Mouse (Mus musculus) midbrain, embryonic 13.5 days (tissue): ENCODE measurements around the gene 4930432K21Rik. TPM values are rescaled to one million over a fixed set of nuclear protein-coding genes. Genes with fewer than 3 reads are reported as not detected.

Experiments used
- ATAC-seq: fragments of 200-750 bp; cut with Nextera tagmentation; 2 replicates; pipeline ENCODE4 v1.8.0; 2017; ENCODE audit warnings: mild to moderate bottlenecking, moderate TSS enrichment, moderate library complexity
- H3K27ac ChIP-seq: fragments of 300-500 bp; sonication (generic); 2 replicates; pipeline ENCODE4 v1.5.1; 2015; ENCODE audit warnings: inconsistent platforms, mild to moderate bottlenecking, moderate library complexity
- H3K27me3 ChIP-seq: fragments of 300-500 bp; sonication (generic); 2 replicates; pipeline ENCODE4 v1.6.1; 2015; ENCODE audit warnings: mild to moderate bottlenecking, inconsistent platforms
- H3K36me3 ChIP-seq: fragments of 300-500 bp; sonication (generic); 2 replicates; pipeline ENCODE4 v1.6.1; 2015; ENCODE audit warnings: mild to moderate bottlenecking, inconsistent platforms
- H3K4me1 ChIP-seq: fragments of 300-500 bp; sonication (generic); replicated peaks from 2 replicates; pipeline ENCODE4 v1.6.1; 2015; ENCODE audit warnings: inconsistent platforms
- H3K4me2 ChIP-seq: fragments of 300-500 bp; sonication (generic); replicated peaks from 2 replicates; pipeline ENCODE4 v1.6.1; 2015; ENCODE audit warnings: moderate library complexity, mild to moderate bottlenecking, inconsistent platforms
- H3K4me3 ChIP-seq: fragments of 300-500 bp; sonication (generic); replicated peaks from 2 replicates; pipeline ENCODE4 v1.5.1; 2015; ENCODE audit warnings: mild to moderate bottlenecking, inconsistent platforms
- H3K9ac ChIP-seq: fragments of 300-500 bp; sonication (generic); replicated peaks from 2 replicates; pipeline ENCODE4 v1.6.1; 2015; ENCODE audit warnings: mild to moderate bottlenecking, inconsistent platforms
- H3K9me3 ChIP-seq: fragments of 300-500 bp; sonication (generic); 2 replicates; pipeline ENCODE4 v1.6.1; 2016; ENCODE audit warnings: mild to moderate bottlenecking, inconsistent platforms
- WGBS: fragments of 180-500 bp; shearing (Covaris S2); methylation state at CpG from one replicate; pipeline ENCODE4 v1.1.7; 2015; 5-methylcytosine and 5-hydroxymethylcytosine counted together
- polyA plus RNA-seq: library from polyadenylated mRNA; unstranded; fragments of >200 nt; fragmentation: Nextera tagmentation; extraction: Ambion mirVana; gene quantifications from 2 replicates; pipeline ENCODE4 v1.2.1, GENCODE M21; 2015

The 4930432K21Rik gene
- 2.3 and 2.7 TPM in 2 replicates for polyA plus RNA-seq

DNA sequence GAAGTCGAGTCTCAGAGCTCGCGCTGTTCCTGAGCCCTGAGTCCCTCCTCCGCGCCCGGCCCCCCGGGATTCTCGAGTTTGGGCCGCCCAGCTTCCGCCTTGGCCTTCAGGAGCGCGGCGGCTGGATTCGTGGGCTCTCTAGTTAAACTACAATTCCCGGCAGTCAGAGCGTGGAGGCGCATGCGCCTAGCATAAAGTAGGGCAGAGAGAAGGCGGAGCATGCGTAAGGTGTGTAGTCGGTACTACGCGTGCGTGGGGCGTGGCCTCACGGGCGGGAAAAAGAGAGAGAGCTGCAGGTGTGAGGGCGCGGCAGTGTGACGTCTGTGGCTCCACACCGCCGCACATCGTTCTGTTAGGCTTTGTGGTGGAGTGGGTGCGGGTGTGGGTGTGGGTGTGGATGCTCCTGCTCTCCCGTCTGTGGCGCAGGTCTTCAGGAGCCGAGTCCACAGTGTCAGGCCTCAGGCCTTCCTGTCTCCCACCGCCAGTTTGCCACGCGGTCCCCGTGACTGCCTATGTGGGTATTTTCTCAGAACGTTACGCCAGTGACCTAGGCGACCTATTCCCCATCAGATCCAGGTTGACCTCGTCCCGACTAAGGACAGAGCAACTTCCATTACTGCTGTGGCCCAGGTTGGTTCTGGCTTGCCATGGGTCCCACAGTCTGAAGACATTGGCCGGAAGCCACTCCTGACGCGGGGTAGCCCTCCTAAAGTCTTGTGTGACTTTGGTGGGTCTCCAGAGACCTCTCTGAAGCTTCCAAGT lies at the start of gene 4930432K21Rik, which contains the start of gene Cc2d1a:
4930432K21Rik (plus strand) TSS at position 257 of the 762 bp plus-strand sequence.
Cc2d1a (minus strand) TSS at position 168 of the 762 bp plus-strand sequence.
- peak within 1 kb of the TSS; percentile 77 for H3K4me3 ChIP-seq
- H3K36me3 ChIP-seq, result peaks cover 25% of the 10 kb centered on the region
- peaks cover 25% of the 10 kb centered on the region for H3K4me1 ChIP-seq
- no peaks in the 10 kb centered on the region for H3K27me3 ChIP-seq
- no peaks in the 10 kb centered on the region for H3K9me3 ChIP-seq
- H3K27ac ChIP-seq, result no peak within 1 kb of the TSS
- H3K4me2 ChIP-seq, result peak within 1 kb of the TSS; percentile 93
- H3K9ac ChIP-seq, result peak within 1 kb of the TSS; percentile 87
- peak; percentile 95 for ATAC-seq
- whole genome bisulfite sequencing, result 16% methylated on average over 49 of the region's 49 CpGs

DNA sequence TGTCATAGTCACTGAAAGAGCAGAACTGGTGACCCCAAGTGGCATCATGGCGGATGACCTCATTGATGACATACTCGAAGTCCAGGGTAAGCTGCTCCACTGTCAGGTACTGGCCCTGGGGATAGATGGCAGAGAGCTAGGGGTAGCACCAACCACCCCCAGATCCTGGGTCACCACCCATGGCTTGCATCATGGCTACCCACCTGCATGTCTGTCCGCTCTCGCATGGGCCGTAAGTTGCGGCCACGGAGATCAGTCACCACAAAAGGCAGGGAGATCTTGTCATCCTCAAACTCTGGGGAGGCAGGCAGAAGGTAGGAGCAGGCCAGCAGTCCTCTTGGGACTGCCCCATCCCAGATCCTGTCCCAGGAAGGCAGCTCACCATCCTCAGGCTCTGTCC lies 49.4 kb upstream of the 4930432K21Rik start:
- H3K4me3 ChIP-seq, result no peak overlapping the region
- H3K36me3 ChIP-seq, result peaks cover 87% of the 10 kb centered on the region
- no peak overlapping the region for H3K9ac ChIP-seq
- H3K27ac ChIP-seq, result no peak overlapping the region
- H3K27me3 ChIP-seq, result no peaks in the 10 kb centered on the region
- no peak for ATAC-seq
- H3K9me3 ChIP-seq, result no peaks in the 10 kb centered on the region
- H3K4me1 ChIP-seq, result peaks cover 23% of the 10 kb centered on the region
- WGBS, result 93% methylated on average over 7 of the region's 7 CpGs
- H3K4me2 ChIP-seq, result no peak overlapping the region

DNA sequence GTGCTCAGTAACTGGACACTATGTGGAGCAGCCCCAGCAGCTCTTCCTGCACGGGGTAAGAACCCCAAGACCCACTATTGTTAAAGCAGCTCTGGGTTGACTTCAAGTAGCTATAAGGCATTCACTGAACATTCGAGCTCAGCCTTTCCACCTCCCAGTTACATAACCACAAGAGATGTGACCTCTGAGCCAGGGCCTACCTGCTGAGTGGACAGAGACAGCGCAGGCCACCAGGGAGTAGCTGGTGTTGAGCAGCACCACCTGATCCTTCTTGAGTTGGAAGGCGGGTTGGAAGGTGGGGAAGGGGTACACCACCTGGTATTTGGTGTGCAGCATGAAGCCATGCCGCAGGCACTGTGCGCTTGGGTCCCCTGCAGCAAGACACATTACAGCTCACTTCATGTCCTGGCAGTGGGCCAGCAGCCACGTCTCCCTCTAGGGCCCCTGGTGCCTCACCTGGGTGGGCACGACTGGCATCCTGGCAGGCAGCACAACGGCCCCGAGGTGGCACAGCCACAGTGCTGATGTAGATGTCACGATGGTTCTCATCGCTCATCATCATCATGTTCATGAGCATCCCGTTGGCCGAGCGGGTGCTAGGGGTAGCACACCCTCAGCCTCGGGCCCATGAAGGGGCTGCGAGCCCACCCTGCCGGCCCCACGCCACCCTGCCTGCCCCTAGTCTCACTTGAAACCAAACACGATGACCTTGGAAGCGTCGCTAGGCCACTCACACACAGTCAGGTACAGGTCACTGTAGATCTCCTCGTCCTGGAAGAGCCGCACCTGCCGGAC lies 46.2 kb upstream of the 4930432K21Rik start:
- no peak overlapping the region for H3K4me3 ChIP-seq
- no peak overlapping the region for H3K4me2 ChIP-seq
- WGBS, result 95% methylated on average over 25 of the region's 25 CpGs
- peak overlapping the region; percentile 84; the same call in 1 of the 2 replicates for H3K9ac ChIP-seq
- H3K27ac ChIP-seq, result no peak overlapping the region
- peaks cover 55% of the 10 kb centered on the region for H3K36me3 ChIP-seq
- no peak for ATAC-seq
- H3K4me1 ChIP-seq, result peaks cover 37% of the 10 kb centered on the region
- no peaks in the 10 kb centered on the region for H3K27me3 ChIP-seq
- H3K9me3 ChIP-seq, result no peaks in the 10 kb centered on the region

DNA sequence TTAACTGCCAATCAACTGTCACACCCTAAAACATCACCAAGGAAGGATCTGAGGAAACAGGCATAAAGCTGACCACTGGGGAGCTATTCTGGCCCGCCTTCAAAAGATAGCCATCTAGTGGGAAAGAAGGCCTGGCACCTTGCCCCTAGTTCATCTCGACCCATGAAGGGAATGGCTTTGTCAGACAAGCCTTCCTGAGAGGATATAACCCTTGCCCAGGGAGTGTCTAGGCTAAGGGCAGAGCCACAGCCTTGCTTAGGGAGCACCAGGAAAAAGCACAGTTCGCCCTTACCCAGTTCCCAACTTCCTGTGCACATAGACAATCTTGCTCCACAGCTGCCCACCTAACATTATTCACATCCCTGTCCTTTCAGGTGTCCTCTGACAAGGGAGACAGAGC lies 44.2 kb upstream of the 4930432K21Rik start:
- H3K4me2 ChIP-seq, result peak overlapping the region; percentile 90
- ATAC-seq, result no peak
- H3K4me3 ChIP-seq, result peak overlapping the region; percentile 64
- peaks cover 37% of the 10 kb centered on the region for H3K4me1 ChIP-seq
- no peaks in the 10 kb centered on the region for H3K9me3 ChIP-seq
- no peaks in the 10 kb centered on the region for H3K27me3 ChIP-seq
- peak overlapping the region; percentile 94 for H3K27ac ChIP-seq
- H3K9ac ChIP-seq, result peak overlapping the region; percentile 84
- 46% methylated on average over 3 of the region's 3 CpGs for WGBS
- peaks cover 36% of the 10 kb centered on the region for H3K36me3 ChIP-seq

DNA sequence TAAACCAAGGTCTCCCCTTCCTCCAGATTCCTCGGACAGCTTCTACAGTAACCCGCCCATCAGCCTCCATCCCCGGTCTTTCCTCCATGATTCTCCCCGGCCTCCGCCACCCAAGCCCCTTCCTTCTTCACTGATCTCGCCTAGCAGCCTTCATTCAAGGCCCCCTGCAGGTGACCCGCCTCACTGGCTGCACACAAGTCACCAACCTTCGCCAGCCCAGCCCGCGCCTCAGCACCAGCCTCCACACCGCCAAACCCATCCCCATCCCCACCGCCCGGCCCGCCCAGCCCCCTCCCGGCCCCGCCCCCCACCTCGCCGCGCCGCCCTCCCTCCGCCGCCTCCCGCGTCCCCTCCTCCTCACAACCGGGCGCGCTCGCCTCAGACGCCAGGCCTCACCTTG lies 43.6 kb upstream of the 4930432K21Rik start:
- peak overlapping the region; percentile 90 for H3K4me2 ChIP-seq
- peak overlapping the region; percentile 84 for H3K9ac ChIP-seq
- peaks cover 30% of the 10 kb centered on the region for H3K36me3 ChIP-seq
- peak overlapping the region; percentile 64 for H3K4me3 ChIP-seq
- no peaks in the 10 kb centered on the region for H3K27me3 ChIP-seq
- peak overlapping the region; percentile 94 for H3K27ac ChIP-seq
- H3K9me3 ChIP-seq, result no peaks in the 10 kb centered on the region
- 0% methylated on average over 22 of the region's 29 CpGs for WGBS
- H3K4me1 ChIP-seq, result peaks cover 37% of the 10 kb centered on the region
- peak; percentile 85 for ATAC-seq

DNA sequence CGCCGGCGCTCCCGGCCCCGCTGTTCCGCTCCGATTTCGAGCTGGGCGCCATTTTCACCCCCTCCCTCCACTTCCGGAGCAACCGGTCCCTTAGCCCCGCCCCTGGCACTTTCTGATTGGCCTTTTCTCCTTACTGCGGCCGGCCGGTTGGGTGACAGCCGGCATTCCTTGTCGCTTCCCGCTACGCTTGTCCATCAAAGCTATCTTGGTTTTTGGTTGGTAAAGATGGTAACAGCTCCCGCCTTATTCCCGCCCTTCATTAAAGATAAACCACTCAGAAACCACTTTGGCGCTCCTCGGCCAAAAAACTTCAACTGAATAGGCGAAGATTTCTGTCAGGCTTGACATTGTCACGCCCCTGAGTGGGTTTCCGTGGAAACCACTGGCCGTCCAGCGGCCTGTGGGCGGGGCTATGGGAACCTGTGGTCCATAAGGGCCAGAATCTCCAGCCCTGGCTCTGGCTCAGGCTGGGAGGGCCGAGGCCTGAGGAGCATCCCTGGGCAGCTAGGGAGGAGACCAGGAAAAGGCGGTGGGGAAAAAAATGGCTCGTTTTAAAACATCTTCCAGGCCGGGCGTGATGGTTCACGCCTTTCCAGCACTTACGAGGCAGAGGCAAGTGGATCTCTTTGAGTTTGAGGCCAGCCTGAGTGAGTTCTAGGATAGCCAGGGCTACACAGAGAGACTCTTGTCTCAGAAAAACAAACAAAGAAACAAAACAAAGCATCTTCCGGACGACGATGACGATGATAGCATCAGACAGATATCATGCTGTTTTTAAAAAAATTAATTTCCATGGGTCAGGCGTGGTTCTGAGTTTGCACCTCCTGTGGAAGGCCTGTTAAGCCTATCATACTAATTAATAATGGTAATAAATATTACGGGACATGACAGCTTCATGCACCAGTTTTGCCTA lies 42.9 kb upstream of the 4930432K21Rik start, which contains the start of gene Dcaf15:
Dcaf15 (minus strand) TSS at position 72 of the 913 bp plus-strand sequence.
- whole genome bisulfite sequencing, result 6% methylated on average over 42 of the region's 42 CpGs
- Histone ChIP-seq H3K9me3 (no peaks in the 10 kb centered on the region), H3K36me3 (peaks cover 27% of the 10 kb centered on the region), H3K4me1 (peaks cover 37% of the 10 kb centered on the region), H3K9ac (peak within 1 kb of the TSS; percentile 84), H3K27me3 (no peaks in the 10 kb centered on the region), H3K4me3 (peak within 1 kb of the TSS; percentile 64), H3K4me2 (peak within 1 kb of the TSS; percentile 90), H3K27ac (peak within 1 kb of the TSS; percentile 94)
- peak; percentile 97 for ATAC-seq

DNA sequence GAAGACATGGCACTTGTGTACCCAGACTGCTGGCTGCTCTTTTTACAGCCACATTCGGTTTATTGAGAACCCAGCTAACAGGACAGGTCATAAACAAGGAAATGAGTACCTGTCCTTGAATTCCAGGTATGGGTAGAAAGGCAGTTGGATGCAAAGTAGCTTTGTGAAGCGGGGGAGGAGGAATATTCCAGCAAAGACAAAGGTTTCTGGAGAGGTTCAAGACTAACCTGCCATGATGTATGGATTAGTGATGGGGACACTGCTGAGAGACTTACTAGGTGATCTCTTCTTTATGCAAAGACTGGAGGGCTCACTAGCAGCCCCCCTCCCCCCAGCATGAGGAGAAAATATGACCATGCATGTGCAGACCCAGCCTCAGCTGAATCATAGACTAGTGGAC lies 42.1 kb upstream of the 4930432K21Rik start:
- Histone ChIP-seq H3K27ac (peak overlapping the region; percentile 80), H3K4me2 (peak overlapping the region; percentile 52; the same call in 1 of the 2 replicates), H3K4me1 (peaks cover 37% of the 10 kb centered on the region), H3K9me3 (no peaks in the 10 kb centered on the region), H3K9ac (peak overlapping the region; percentile 55; the same call in 1 of the 2 replicates), H3K36me3 (peaks cover 22% of the 10 kb centered on the region), H3K27me3 (no peaks in the 10 kb centered on the region), H3K4me3 (no peak overlapping the region)
- ATAC-seq, result no peak
- WGBS, result 90% methylated on average over 2 of the region's 2 CpGs

DNA sequence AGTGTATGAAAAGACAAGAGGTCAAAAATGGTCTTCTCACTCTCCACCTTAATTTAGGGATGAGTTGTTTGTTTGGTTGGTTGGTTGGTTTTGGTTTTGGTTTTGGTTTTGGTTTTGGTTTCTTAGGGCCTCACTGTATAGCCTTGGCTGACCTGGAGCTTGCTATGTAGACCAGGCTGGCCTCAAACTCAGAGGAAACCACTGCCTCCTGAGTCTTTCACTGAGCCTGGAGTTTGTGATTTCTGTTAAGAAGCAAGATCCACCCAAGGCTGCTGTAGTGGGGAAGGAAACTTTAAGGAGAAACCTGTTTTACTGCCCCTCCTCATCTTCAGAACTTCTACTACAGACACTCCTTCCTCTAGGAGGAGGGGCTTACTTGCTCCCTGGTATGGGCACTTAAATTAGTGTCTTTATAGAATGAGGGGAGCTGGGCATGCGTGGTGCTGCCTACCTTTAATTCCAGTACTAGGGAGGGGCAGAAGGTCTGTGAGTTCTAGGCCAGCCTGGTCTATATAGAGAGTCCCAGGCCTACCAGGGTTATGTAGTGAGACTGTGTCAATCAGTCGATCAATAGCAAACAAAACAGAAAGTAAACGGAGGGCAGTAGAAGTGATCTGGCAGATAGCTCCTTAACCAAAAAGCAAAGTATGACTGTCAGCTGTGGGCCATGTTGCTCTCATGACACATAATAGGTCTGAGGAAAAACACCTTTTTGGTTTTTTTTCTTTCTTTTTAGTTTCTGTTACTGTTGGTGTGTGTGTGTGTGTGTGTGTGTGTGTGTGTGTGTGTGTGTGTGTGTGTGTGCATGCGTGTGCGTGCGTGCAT lies 41.4 kb upstream of the 4930432K21Rik start:
- peaks cover 14% of the 10 kb centered on the region for H3K36me3 ChIP-seq
- no peaks in the 10 kb centered on the region for H3K27me3 ChIP-seq
- no peak for ATAC-seq
- H3K9ac ChIP-seq, result no peak overlapping the region
- H3K9me3 ChIP-seq, result no peaks in the 10 kb centered on the region
- H3K4me1 ChIP-seq, result peaks cover 34% of the 10 kb centered on the region
- WGBS, result 95% methylated on average over 6 of the region's 6 CpGs
- H3K4me3 ChIP-seq, result no peak overlapping the region
- no peak overlapping the region for H3K4me2 ChIP-seq
- no peak overlapping the region for H3K27ac ChIP-seq

DNA sequence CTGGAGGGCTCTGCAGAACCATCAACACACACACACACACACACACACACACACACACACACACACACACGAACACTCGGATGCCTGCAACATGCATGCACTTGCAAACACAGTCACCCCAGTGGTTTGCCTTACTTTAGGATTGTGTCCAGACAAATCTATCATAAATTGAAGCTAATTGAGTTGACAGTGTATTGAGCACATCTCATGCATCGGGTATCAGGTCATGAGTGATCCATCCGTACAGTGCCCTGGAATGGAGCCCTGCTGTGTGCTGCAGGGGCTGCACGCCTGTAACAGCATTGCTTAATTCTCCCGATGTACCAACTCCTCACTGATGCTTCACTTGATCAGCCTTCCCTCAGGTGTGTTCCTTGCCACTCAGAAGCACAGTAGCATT lies 32.2 kb upstream of the 4930432K21Rik start:
- no peak for ATAC-seq
- no peaks in the 10 kb centered on the region for H3K27me3 ChIP-seq
- 83% methylated on average over 6 of the region's 6 CpGs for WGBS
- H3K4me1 ChIP-seq, result no peaks in the 10 kb centered on the region
- 0 out of 2 replicates have a peak, but pooled peaks cover 3% of the 10 kb centered on the region for H3K9me3 ChIP-seq
- no peak overlapping the region for H3K27ac ChIP-seq
- no peaks in the 10 kb centered on the region for H3K36me3 ChIP-seq
- no peak overlapping the region for H3K9ac ChIP-seq
- no peak overlapping the region for H3K4me2 ChIP-seq
- H3K4me3 ChIP-seq, result no peak overlapping the region

DNA sequence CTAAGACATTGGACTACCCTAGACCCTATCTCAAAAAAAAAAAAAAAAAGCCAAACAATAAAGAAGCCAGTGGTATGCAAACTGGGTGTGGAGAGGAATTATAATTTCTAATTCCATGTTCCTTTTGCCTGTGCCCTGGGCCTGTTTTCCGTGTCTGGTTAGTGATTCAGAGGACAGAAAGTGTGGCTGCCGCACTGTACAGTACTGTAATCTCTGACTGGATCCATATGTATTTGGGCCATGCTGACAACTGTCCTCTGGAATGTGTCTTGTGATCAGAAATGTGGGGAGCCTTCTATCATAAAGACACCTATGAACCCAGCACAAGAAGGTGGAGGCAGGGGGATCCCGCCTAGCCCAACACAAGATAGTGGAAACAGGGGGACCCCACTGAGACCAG lies 25.7 kb upstream of the 4930432K21Rik start:
- no peak for ATAC-seq
- no peak overlapping the region for H3K9ac ChIP-seq
- WGBS, result 91% methylated on average over 3 of the region's 3 CpGs
- H3K9me3 ChIP-seq, result 0 out of 2 replicates have a peak, but pooled peaks cover 3% of the 10 kb centered on the region
- H3K27ac ChIP-seq, result no peak overlapping the region
- H3K4me3 ChIP-seq, result no peak overlapping the region
- no peak overlapping the region for H3K4me2 ChIP-seq
- H3K36me3 ChIP-seq, result no peaks in the 10 kb centered on the region
- H3K4me1 ChIP-seq, result 0 out of 2 replicates have a peak, but pooled peaks cover 4% of the 10 kb centered on the region
- no peaks in the 10 kb centered on the region for H3K27me3 ChIP-seq
